ENCODE assay signal across 8 mouse cellular contexts in the genomic region with DNA sequence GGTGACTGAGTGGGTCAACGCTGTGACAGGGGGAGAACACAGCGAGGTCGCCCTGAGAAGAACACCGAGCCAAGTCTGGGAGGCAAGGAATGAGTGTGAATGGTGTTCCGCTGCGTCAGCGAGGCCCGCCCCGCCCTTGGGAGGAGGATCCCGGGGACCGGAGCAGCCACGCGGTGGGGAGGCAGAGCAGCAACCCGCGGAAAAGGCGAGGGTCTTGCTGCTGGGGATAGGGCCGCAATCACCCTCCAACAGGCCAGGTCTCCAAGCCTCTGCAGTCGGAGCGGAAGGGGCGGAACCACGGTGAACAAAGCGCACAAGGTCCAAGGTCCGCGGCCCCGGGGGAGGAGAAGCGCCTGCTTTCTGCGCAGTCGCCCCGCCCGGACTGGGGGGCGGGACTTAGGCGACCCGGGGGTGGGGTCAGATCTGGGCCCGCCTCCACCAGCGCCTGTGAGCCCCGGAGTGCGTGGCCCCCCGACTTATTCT. TPM values are rescaled to one million over a fixed set of nuclear protein-coding genes. Genes with fewer than 3 reads are reported as not detected.
DNase-seq lines count a peak whose midpoint lies in the region; ATAC-seq and TF ChIP-seq lines count a peak whose summit lies in the region.

A gene (plus strand): TSS at position 179 of the 483 bp plus-strand sequence.

- under 1% methylated on average over 38 of the region's 38 CpGs for WGBS in heart, embryonic 10.5 days
- WGBS in kidney, embryonic 15.5 days: 1% methylated on average over 38 of the region's 38 CpGs

- peak; percentile 92 for ATAC-seq in kidney, embryonic 15.5 days (replicated peaks; ENCODE audit: low FRiP score)
- peak; percentile 75 for ATAC-seq in monocyte, adult 5-6 weeks (replicated peaks; ENCODE audit: insufficient number of reproducible peaks, low FRiP score, low TSS enrichment, poor library complexity, severe bottlenecking)

- peak within 1 kb of the TSS; percentile 83 for H3K9ac ChIP-seq in kidney, embryonic 15.5 days

- peak within 1 kb of the TSS; percentile 72 for H3K27ac ChIP-seq in bone marrow macrophage, adult 2 months (ENCODE audit: insufficient read depth, low read depth, low read length)
- H3K27ac ChIP-seq in embryonic fibroblast, embryonic 13.5 days (ENCODE audit: insufficient read depth, low read length): peak within 1 kb of the TSS; percentile 84
- H3K27ac ChIP-seq in heart, embryonic 10.5 days: peak within 1 kb of the TSS; percentile 98
- peak within 1 kb of the TSS; percentile 99 for H3K27ac ChIP-seq in kidney, embryonic 15.5 days

- peak within 1 kb of the TSS; percentile 88 for H3K4me2 ChIP-seq in kidney, embryonic 15.5 days

- H3K36me3 ChIP-seq in heart, embryonic 10.5 days: peaks cover 36% of the 10 kb centered on the region
- peaks cover 36% of the 10 kb centered on the region for H3K36me3 ChIP-seq in kidney, embryonic 15.5 days

- no peaks in the 10 kb centered on the region for H3K27me3 ChIP-seq in heart, embryonic 10.5 days (ENCODE audit: insufficient read depth, poor library complexity, severe bottlenecking)
- no peaks in the 10 kb centered on the region for H3K27me3 ChIP-seq in kidney, embryonic 15.5 days

- TF ChIP-seq POLR2A in bone marrow macrophage, adult 2 months (IDR thresholded peaks at IDR 0.05; ENCODE audit: borderline replicate concordance, low read depth, low read length): no peak
- TF ChIP-seq POLR2A in embryonic fibroblast, embryonic 13.5 days (IDR thresholded peaks at IDR 0.05; ENCODE audit: low read depth, low read length): peak; percentile 95

- peak within 1 kb of the TSS; percentile 69 for H3K4me3 ChIP-seq in bone marrow macrophage, adult 2 months (ENCODE audit: insufficient read depth, low read length)
- H3K4me3 ChIP-seq in embryonic fibroblast, embryonic 13.5 days (ENCODE audit: insufficient read depth, low read length): peak within 1 kb of the TSS; percentile 80
- H3K4me3 ChIP-seq in heart, embryonic 10.5 days: peak within 1 kb of the TSS; percentile 81
- peak within 1 kb of the TSS; percentile 78 for H3K4me3 ChIP-seq in kidney, embryonic 15.5 days (replicated peaks)

- peak; percentile 93 for DNase-seq in A20 (ENCODE audit: low read depth, low spot score)
- DNase-seq in heart, embryonic 10.5 days (ENCODE audit: low spot score): peak; percentile 97
- DNase-seq in liver: peak; percentile 95
- DNase-seq in spleen, postnatal 4 days (ENCODE audit: low spot score in 2 of 2): peak; percentile 94 to 97

- no peaks in the 10 kb centered on the region for H3K9me3 ChIP-seq in heart, embryonic 10.5 days
- H3K9me3 ChIP-seq in kidney, embryonic 15.5 days (replicated peaks): no peaks in the 10 kb centered on the region

- TF ChIP-seq CTCF in bone marrow macrophage, adult 2 months (IDR thresholded peaks at IDR 0.05; ENCODE audit: low read depth, low read length): no peak
- TF ChIP-seq CTCF in embryonic fibroblast, embryonic 13.5 days (IDR thresholded peaks at IDR 0.05; ENCODE audit: borderline replicate concordance, insufficient read depth, low read length): no peak

- H3K4me1 ChIP-seq in bone marrow macrophage, adult 2 months (ENCODE audit: control insufficient read depth, insufficient read depth, low read length): peaks cover 35% of the 10 kb centered on the region
- peaks cover 5% of the 10 kb centered on the region for H3K4me1 ChIP-seq in embryonic fibroblast, embryonic 13.5 days (ENCODE audit: control insufficient read depth, insufficient read depth, low read length)
- H3K4me1 ChIP-seq in heart, embryonic 10.5 days: peaks cover 42% of the 10 kb centered on the region
- peaks cover 30% of the 10 kb centered on the region for H3K4me1 ChIP-seq in kidney, embryonic 15.5 days

RNA-seq across cellular contexts. Expression of the gene that starts here (rescaled TPM):
- 58.6 and 68.1 TPM in 2 replicates for polyA plus RNA-seq in bone marrow macrophage, adult 2 months (2012; ENCODE audit: insufficient read depth, insufficient read length, missing spikeins)
- polyA plus RNA-seq in embryonic fibroblast, embryonic 13.5 days (2011; ENCODE audit: insufficient read length, low read depth, missing spikeins): 120 and 128 TPM in 2 replicates
- polyA plus RNA-seq in heart, embryonic 10.5 days (2016; fragmentation: Nextera tagmentation; extraction: Ambion mirVana): 72.7 and 74.5 TPM in 2 replicates
- polyA plus RNA-seq in kidney, embryonic 15.5 days (2015; fragmentation: Nextera tagmentation; extraction: Ambion mirVana): 96.5 and 105 TPM in 2 replicates
- total RNA-seq in monocyte, adult 5-6 weeks (2017): 0.53 to 3.8 TPM (median 2.8 TPM) in 3 replicates

Comparison
In these comparisons a context has a peak if more than half of its experiments do, and no peak if none do; other contexts are left out.
1. Peak in every context shown above with its lines: DNase-seq, ATAC-seq, H3K4me3 ChIP-seq and H3K27ac ChIP-seq.